Mouse (Mus musculus): ENCODE results near the gene Rab39. TPM values are rescaled to one million over a fixed set of nuclear protein-coding genes. Genes with fewer than 3 reads are reported as not detected.

Rab39 gene
- total and polyA plus RNA-seq, 3 experiments, result 0.91 to 2.7 (median 2.4) TPM

DNA sequence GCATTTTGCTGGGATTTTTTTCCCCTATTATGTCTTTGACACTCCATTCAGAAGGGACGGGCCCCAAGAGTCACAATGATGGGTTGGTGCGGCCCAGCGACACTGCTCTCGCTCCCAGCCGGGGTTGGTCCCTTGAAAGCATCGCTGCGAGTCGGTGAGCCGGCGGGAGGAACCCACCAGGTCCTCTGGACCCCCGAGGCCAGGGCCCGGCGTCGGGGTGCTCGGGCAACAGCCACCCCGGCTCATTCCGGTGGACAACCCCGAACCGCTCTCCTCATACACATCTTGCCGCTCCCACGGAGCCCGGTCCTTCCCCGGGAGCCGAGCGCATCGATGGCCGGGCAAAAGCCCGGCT lies 39.4 kb downstream of the Rab39 start:
- Histone ChIP-seq H3K36me3 (replicated peaks in 1 of 2; ENCODE audit: control insufficient read depth in 1 of 2, insufficient read depth in 1 of 2, low read length in 1 of 2) (peaks cover 0 to 13% of the 10 kb centered on the region in 2 experiments), H3K9me3 (replicated peaks; ENCODE audit: low read length) (no peaks in the 10 kb centered on the region), H3K27me3 (replicated peaks) (no peaks in the 10 kb centered on the region), H3K79me2 (replicated peaks; ENCODE audit: control insufficient read depth, extremely low read depth, insufficient read depth, poor library complexity, severe bottlenecking) (peaks cover 40% of the 10 kb centered on the region), H3K27ac (ENCODE audit: insufficient read depth, low read depth) (0 out of 2 replicates have a peak overlapping the region, but pooled peaks have one; percentile 5), H3K4me1 (ENCODE audit: control insufficient read depth in 1 of 2, insufficient read depth in 2 of 2) (peaks cover 2 to 34% of the 10 kb centered on the region in 2 experiments; a peak in 2 of 4 replicates), H3K4me3 (replicated peaks in 1 of 3; ENCODE audit: low read depth in 2 of 3, low read length in 2 of 3, poor library complexity in 1 of 3) (peak overlapping the region; percentile 87 to 96 (median 87)), H3K4me2 (ENCODE audit: insufficient read depth, low read depth, poor library complexity, severe bottlenecking) (peak overlapping the region; percentile 48; the same call in 1 of the 2 replicates), H3K9ac (ENCODE audit: insufficient read depth, low read depth) (peak overlapping the region; percentile 98)
- DNase-seq (ENCODE audit: extremely low read depth), result no peak
- in situ Hi-C loops (cut with MboI; ENCODE audit: low pct_ligation_motif_present, low pct_unique_long_range_greater_than_20kb, low sequenced_read_pairs), result no loop called here
- dilution Hi-C loops (cut with MboI; ENCODE audit: extremely low pct_ligation_motif_present, extremely low pct_unique_long_range_greater_than_20kb, low sequenced_read_pairs), result no loop called here
- 0 out of 2 replicates have a peak, but pooled peaks have one; percentile 13 for TF ChIP-seq IRF4 (IDR thresholded peaks at IDR 0.05; ENCODE audit: low read depth, low read length)
- no peak for TF ChIP-seq EP300 (IDR thresholded peaks at IDR 0.05; ENCODE audit: low read length)
- no peak for TF ChIP-seq JUN (IDR thresholded peaks at IDR 0.05; ENCODE audit: insufficient read depth, low read depth, low read length)
- TF ChIP-seq MAZ (IDR thresholded peaks at IDR 0.05; ENCODE audit: low read depth, low read length), result no peak

DNA sequence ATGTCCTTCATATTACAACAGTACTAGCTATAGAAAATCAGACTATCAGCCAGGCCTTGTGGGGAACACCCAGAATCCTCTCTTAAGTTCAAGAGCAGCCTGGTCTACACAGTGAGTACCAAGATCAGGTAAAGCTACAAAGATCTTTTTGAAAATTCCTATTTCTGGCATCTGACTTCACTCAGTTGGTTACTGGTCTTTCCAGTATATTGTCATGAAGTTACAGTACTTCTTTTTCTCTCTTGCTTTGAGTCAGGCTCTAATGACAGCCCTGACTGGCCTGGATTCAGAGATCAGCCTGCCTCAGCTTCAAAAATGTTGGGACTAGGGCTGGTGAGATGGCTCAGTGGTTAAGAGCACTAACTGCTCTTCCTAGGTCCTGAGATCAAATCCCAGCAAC lies 40.6 kb downstream of the Rab39 start:
- TF ChIP-seq EP300 (IDR thresholded peaks at IDR 0.05; ENCODE audit: low read length) (0 out of 2 replicates have a peak, but pooled peaks have one; percentile 20), RAD21 (IDR thresholded peaks at IDR 0.05; ENCODE audit: low read depth, low read length) (no peak), ETS1 (conservative IDR thresholded peaks at IDR 0.05; ENCODE audit: low read depth, low read length) (peak; percentile 36; the same call in 1 of the 2 replicates), JUND (conservative IDR thresholded peaks at IDR 0.05; ENCODE audit: low read depth, low read length) (peak; percentile 47), MEF2A (IDR thresholded peaks at IDR 0.05; ENCODE audit: borderline replicate concordance, low read depth, low read length) (peak; percentile 91), MAZ (IDR thresholded peaks at IDR 0.05; ENCODE audit: low read depth, low read length) (no peak), IRF4 (IDR thresholded peaks at IDR 0.05; ENCODE audit: low read depth, low read length) (0 out of 2 replicates have a peak, but pooled peaks have one; percentile 55), TBP (conservative IDR thresholded peaks at IDR 0.05; ENCODE audit: low read depth, low read length) (no peak), JUN (IDR thresholded peaks at IDR 0.05; ENCODE audit: insufficient read depth, low read depth, low read length) (peak; percentile 53)
- dilution Hi-C loops (cut with MboI; ENCODE audit: extremely low pct_ligation_motif_present, extremely low pct_unique_long_range_greater_than_20kb, low sequenced_read_pairs) (no loop called here), in situ Hi-C loops (cut with MboI; ENCODE audit: low pct_ligation_motif_present, low pct_unique_long_range_greater_than_20kb, low sequenced_read_pairs) (no loop called here)
- Histone ChIP-seq H3K9me3 (replicated peaks; ENCODE audit: low read length) (no peaks in the 10 kb centered on the region), H3K4me3 (replicated peaks in 1 of 3; ENCODE audit: low read depth in 2 of 3, low read length in 2 of 3, poor library complexity in 1 of 3) (peak overlapping the region in 2 of 3 experiments; percentile 13 to 21), H3K27ac (ENCODE audit: insufficient read depth, low read depth) (no peak overlapping the region), H3K9ac (ENCODE audit: insufficient read depth, low read depth) (no peak overlapping the region; the same call in 1 of the 2 replicates), H3K27me3 (replicated peaks) (no peaks in the 10 kb centered on the region), H3K36me3 (replicated peaks in 1 of 2; ENCODE audit: control insufficient read depth in 1 of 2, insufficient read depth in 1 of 2, low read length in 1 of 2) (peaks cover 0 to 17% of the 10 kb centered on the region in 2 experiments), H3K79me2 (replicated peaks; ENCODE audit: control insufficient read depth, extremely low read depth, insufficient read depth, poor library complexity, severe bottlenecking) (peaks cover 49% of the 10 kb centered on the region), H3K4me1 (ENCODE audit: control insufficient read depth in 1 of 2, insufficient read depth in 2 of 2) (peaks cover 2 to 31% of the 10 kb centered on the region in 2 experiments; a peak in 2 of 4 replicates), H3K4me2 (ENCODE audit: insufficient read depth, low read depth, poor library complexity, severe bottlenecking) (peak overlapping the region; percentile 48; the same call in 1 of the 2 replicates)
- no peak for DNase-seq (ENCODE audit: extremely low read depth)

DNA sequence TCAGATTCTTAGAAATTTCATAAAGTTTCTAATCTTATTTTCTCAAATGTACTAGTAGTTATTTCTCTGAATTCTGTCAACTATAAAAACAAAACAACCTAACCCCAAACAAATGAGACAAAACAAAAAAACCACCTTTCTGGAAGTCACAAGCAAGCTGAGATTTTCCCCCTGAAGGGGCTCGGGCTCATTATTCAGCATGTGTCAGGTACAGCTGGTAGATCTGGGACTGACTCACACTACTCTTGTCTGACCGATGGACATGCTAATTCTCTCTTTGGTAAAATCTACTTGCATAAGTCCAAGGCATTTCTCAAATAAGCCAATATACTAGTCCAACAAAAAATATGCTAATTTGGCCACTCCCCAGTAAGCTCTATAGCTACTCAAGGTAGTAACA lies 41.2 kb downstream of the Rab39 start:
- H3K4me1 ChIP-seq (ENCODE audit: control insufficient read depth in 1 of 2, insufficient read depth in 2 of 2), result peaks cover 2 to 26% of the 10 kb centered on the region in 2 experiments; a peak in 2 of 4 replicates
- H3K4me3 ChIP-seq (replicated peaks in 1 of 3; ENCODE audit: low read depth in 2 of 3, low read length in 2 of 3, poor library complexity in 1 of 3), result peak overlapping the region in 1 of 3 experiments; percentile 21
- H3K4me2 ChIP-seq (ENCODE audit: insufficient read depth, low read depth, poor library complexity, severe bottlenecking), result peak overlapping the region; percentile 48; the same call in 1 of the 2 replicates
- dilution Hi-C loops (cut with MboI; ENCODE audit: extremely low pct_ligation_motif_present, extremely low pct_unique_long_range_greater_than_20kb, low sequenced_read_pairs), result no loop called here
- H3K79me2 ChIP-seq (replicated peaks; ENCODE audit: control insufficient read depth, extremely low read depth, insufficient read depth, poor library complexity, severe bottlenecking), result peaks cover 51% of the 10 kb centered on the region
- H3K27me3 ChIP-seq (replicated peaks), result no peaks in the 10 kb centered on the region
- TF ChIP-seq IRF4 (IDR thresholded peaks at IDR 0.05; ENCODE audit: low read depth, low read length) (peak; percentile 41; the same call in 1 of the 2 replicates), ETS1 (conservative IDR thresholded peaks at IDR 0.05; ENCODE audit: low read depth, low read length) (peak; percentile 87), TCF12 (IDR thresholded peaks at IDR 0.05; ENCODE audit: low read depth, low read length) (no peak), GABPA (IDR thresholded peaks at IDR 0.05; ENCODE audit: insufficient replicate concordance, low read depth, low read length) (no peak), MAX (IDR thresholded peaks at IDR 0.05; ENCODE audit: low read length) (no peak), CHD2 (IDR thresholded peaks at IDR 0.05; ENCODE audit: low read length) (no peak), EP300 (IDR thresholded peaks at IDR 0.05; ENCODE audit: low read length) (0 out of 2 replicates have a peak, but pooled peaks have one; percentile 29), MXI1 (IDR thresholded peaks at IDR 0.05; ENCODE audit: low read depth, low read length) (no peak), BHLHE40 (IDR thresholded peaks at IDR 0.05; ENCODE audit: low read depth, low read length) (peak; percentile 76), ZMIZ1 (IDR thresholded peaks at IDR 0.05; ENCODE audit: low read depth, low read length) (no peak), CHD1 (IDR thresholded peaks at IDR 0.05; ENCODE audit: low read depth, low read length) (no peak), JUND (conservative IDR thresholded peaks at IDR 0.05; ENCODE audit: low read depth, low read length) (no peak), CTCF (conservative IDR thresholded peaks at IDR 0.05 in 1 of 2, IDR thresholded peaks at IDR 0.05 in 1 of 2; ENCODE audit: low read depth in 2 of 2, low read length in 2 of 2) (no peak), HCFC1 (IDR thresholded peaks at IDR 0.05; ENCODE audit: low read depth, low read length) (no peak), POLR2AphosphoS2 (IDR thresholded peaks at IDR 0.05; ENCODE audit: low read depth, low read length) (no peak), RCOR1 (conservative IDR thresholded peaks at IDR 0.05; ENCODE audit: low read depth, low read length) (no peak)
- peaks cover 0 to 17% of the 10 kb centered on the region in 2 experiments for H3K36me3 ChIP-seq (replicated peaks in 1 of 2; ENCODE audit: control insufficient read depth in 1 of 2, insufficient read depth in 1 of 2, low read length in 1 of 2)
- H3K9ac ChIP-seq (ENCODE audit: insufficient read depth, low read depth), result no peak overlapping the region; the same call in 1 of the 2 replicates
- in situ Hi-C loops (cut with MboI; ENCODE audit: low pct_ligation_motif_present, low pct_unique_long_range_greater_than_20kb, low sequenced_read_pairs), result no loop called here
- no peak overlapping the region for H3K27ac ChIP-seq (ENCODE audit: insufficient read depth, low read depth)
- DNase-seq (ENCODE audit: extremely low read depth), result no peak
- H3K9me3 ChIP-seq (replicated peaks; ENCODE audit: low read length), result no peaks in the 10 kb centered on the region
